In the genomic region with DNA sequence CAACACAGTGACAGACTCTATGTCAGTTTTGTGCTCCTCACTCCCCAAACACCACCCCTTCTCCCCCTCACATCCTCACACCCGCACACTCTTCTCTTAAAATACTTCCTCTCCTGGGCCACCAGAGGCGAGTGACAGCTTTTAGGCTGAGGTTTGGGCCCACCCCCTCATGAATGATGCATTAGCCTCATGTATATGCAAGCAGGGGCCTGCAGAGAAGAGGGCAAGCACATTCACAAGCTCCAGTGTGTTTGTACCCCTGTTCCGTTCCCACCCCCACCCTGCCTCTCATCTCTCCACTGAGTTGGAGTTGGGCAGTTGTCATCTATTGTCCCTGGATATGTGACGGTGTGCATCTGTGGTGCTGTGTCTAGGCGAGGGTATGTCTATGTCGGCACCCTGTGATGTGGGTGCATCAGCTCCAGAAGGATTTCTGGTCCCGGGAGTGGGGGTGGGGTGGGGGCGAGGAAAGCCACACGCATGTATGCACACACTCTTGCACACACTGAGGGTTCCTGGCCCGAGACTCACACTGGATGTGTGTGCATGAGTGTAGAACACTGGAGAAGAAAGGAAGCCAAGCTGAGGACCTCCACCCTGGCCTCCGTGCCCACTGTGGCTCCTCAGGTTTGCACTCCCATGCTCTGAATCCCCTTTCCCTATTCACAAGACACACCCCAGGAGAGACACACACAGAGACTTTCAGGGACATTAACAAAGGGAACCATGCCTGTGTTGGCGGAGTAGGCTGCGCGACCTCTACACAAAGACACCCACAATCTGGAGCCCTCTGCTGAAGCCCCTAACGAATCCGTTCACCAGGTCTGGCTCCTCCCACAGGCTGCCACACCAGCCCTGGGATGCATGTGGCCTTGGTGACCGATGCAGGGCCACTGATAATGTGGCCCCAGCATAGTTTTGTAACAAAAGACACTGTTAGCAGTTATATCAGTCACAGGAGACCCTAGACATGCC, we compare ENCODE assay signal across 8 mouse cellular contexts. TPM values are rescaled to one million over a fixed set of nuclear protein-coding genes. Genes with fewer than 3 reads are reported as not detected.
A peak's percentile ranks its signal among the peaks of the same experiment; 100 is the strongest.
DNase-seq lines count a peak whose midpoint lies in the region; ATAC-seq lines count a peak whose summit lies in the region.
"Had no signal": no experiment of that assay in that cellular context is flagged by ENCODE, and none has a peak within 500 bp of the region (broad histone marks: within the 10 kb centered on the region; RNA-seq: fewer than 3 reads in every experiment).

No protein-coding gene starts in this region.

- H3K27me3 ChIP-seq in forebrain, embryonic 15.5 days: peaks cover 3% of the 10 kb centered on the region; the same call in 1 of the 2 replicates
- H3K27me3 ChIP-seq in neural tube, embryonic 15.5 days (replicated peaks): peaks cover 8% of the 10 kb centered on the region; the same call in 1 of the 2 replicates
- H3K27me3 ChIP-seq in heart, embryonic 10.5 days (ENCODE audit: insufficient read depth, poor library complexity, severe bottlenecking): peaks cover 93% of the 10 kb centered on the region

- ATAC-seq in forebrain, embryonic 15.5 days (replicated peaks): peak; percentile 92
- ATAC-seq in neural tube, embryonic 15.5 days (ENCODE audit: low FRiP score): peak; percentile 80

- H3K27ac ChIP-seq in forebrain, embryonic 15.5 days (replicated peaks): peak overlapping the region; percentile 99
- peak overlapping the region; percentile 86 for H3K27ac ChIP-seq in neural tube, embryonic 15.5 days (replicated peaks)
- H3K27ac ChIP-seq in heart, embryonic 10.5 days: no peak overlapping the region

- peak; percentile 74 for DNase-seq in brain, embryonic 18.5 days (ENCODE audit: low read depth, low spot score)
- peak; percentile 72 for DNase-seq in left cerebral cortex, adult 11 months (ENCODE audit: low spot score)
- no peak for DNase-seq in heart, embryonic 10.5 days (ENCODE audit: low spot score)
- DNase-seq in thymus, postnatal 10 days (ENCODE audit: low spot score in 2 of 2): no peak
- no peak for DNase-seq in gastrocnemius, postnatal 4 days (ENCODE audit: low spot score in 2 of 2)

- H3K4me1 ChIP-seq in forebrain, embryonic 15.5 days: peaks cover 33% of the 10 kb centered on the region
- peaks cover 28% of the 10 kb centered on the region for H3K4me1 ChIP-seq in neural tube, embryonic 15.5 days
- peaks cover 9% of the 10 kb centered on the region for H3K4me1 ChIP-seq in heart, embryonic 10.5 days

- no peaks in the 10 kb centered on the region for H3K9me3 ChIP-seq in forebrain, embryonic 15.5 days
- no peaks in the 10 kb centered on the region for H3K9me3 ChIP-seq in neural tube, embryonic 15.5 days (replicated peaks)
- H3K9me3 ChIP-seq in heart, embryonic 10.5 days: no peaks in the 10 kb centered on the region
- H3K9me3 ChIP-seq: megakaryocyte, embryonic 14.5 days had no signal

- peak overlapping the region; percentile 70 for H3K4me2 ChIP-seq in forebrain, embryonic 15.5 days (replicated peaks)
- H3K4me2 ChIP-seq in neural tube, embryonic 15.5 days: peak overlapping the region; percentile 74

- H3K36me3 ChIP-seq in forebrain, embryonic 15.5 days: peaks cover 26% of the 10 kb centered on the region
- H3K36me3 ChIP-seq in neural tube, embryonic 15.5 days: peaks cover 17% of the 10 kb centered on the region
- H3K36me3 ChIP-seq in heart, embryonic 10.5 days: no peaks in the 10 kb centered on the region

- 3% methylated on average over 17 of the region's 17 CpGs for WGBS in forebrain, embryonic 15.5 days
- 2% methylated on average over 17 of the region's 17 CpGs for WGBS in neural tube, embryonic 15.5 days
- WGBS in heart, embryonic 10.5 days: 18% methylated on average over 17 of the region's 17 CpGs

- H3K4me3 ChIP-seq in forebrain, embryonic 15.5 days: peak overlapping the region; percentile 70
- H3K4me3 ChIP-seq in neural tube, embryonic 15.5 days (replicated peaks): peak overlapping the region; percentile 65
- H3K4me3 ChIP-seq in heart, embryonic 10.5 days: no peak overlapping the region
- H3K4me3 ChIP-seq: megakaryocyte, embryonic 14.5 days had no signal

- H3K9ac ChIP-seq in forebrain, embryonic 15.5 days (replicated peaks): peak overlapping the region; percentile 90
- H3K9ac ChIP-seq in neural tube, embryonic 15.5 days (replicated peaks): peak overlapping the region; percentile 82

RNA-seq across cellular contexts. Expression of gene Ncan, which starts 1.7 kb away (rescaled TPM):
- polyA plus RNA-seq in forebrain, embryonic 15.5 days (2015; fragmentation: Nextera tagmentation; extraction: Ambion mirVana): 144 and 152 TPM in 2 replicates
- polyA plus RNA-seq in neural tube, embryonic 15.5 days (2015; fragmentation: Nextera tagmentation; extraction: Ambion mirVana): 160 and 169 TPM in 2 replicates
- polyA plus RNA-seq in heart, embryonic 10.5 days (2016; fragmentation: Nextera tagmentation; extraction: Ambion mirVana): 0.06 and 0.29 TPM in 2 replicates
- total RNA-seq in gastrocnemius, postnatal 4 days (2021): under 1 TPM; 0.07 to 0.08 TPM

RNA-seq across cellular contexts. Expression of gene Nr2c2ap, which starts 12.1 kb away (rescaled TPM):
- polyA plus RNA-seq in forebrain, embryonic 15.5 days (2015; fragmentation: Nextera tagmentation; extraction: Ambion mirVana): 43.0 and 43.3 TPM in 2 replicates
- 47.2 and 49.0 TPM in 2 replicates for polyA plus RNA-seq in neural tube, embryonic 15.5 days (2015; fragmentation: Nextera tagmentation; extraction: Ambion mirVana)
- polyA plus RNA-seq in heart, embryonic 10.5 days (2016; fragmentation: Nextera tagmentation; extraction: Ambion mirVana): 35.4 and 39.6 TPM in 2 replicates
- total RNA-seq in gastrocnemius, postnatal 4 days (2021): 10 to 100 TPM in 1 of 2 experiments, 1 to 10 TPM in 1; 8.6 to 10.3 TPM

RNA-seq across cellular contexts. Expression of gene Rfxank, which starts 19.9 kb away (rescaled TPM):
- polyA plus RNA-seq in forebrain, embryonic 15.5 days (2015; fragmentation: Nextera tagmentation; extraction: Ambion mirVana): 11.5 and 13.4 TPM in 2 replicates
- polyA plus RNA-seq in neural tube, embryonic 15.5 days (2015; fragmentation: Nextera tagmentation; extraction: Ambion mirVana): 12.3 and 14.6 TPM in 2 replicates
- polyA plus RNA-seq in heart, embryonic 10.5 days (2016; fragmentation: Nextera tagmentation; extraction: Ambion mirVana): 16.5 and 18.3 TPM in 2 replicates
- total RNA-seq in gastrocnemius, postnatal 4 days (2021): 10 to 100 TPM; 12.7 to 16.6 TPM

RNA-seq across cellular contexts. Expression of gene Borcs8, which starts 20.3 kb away (rescaled TPM):
- polyA plus RNA-seq in forebrain, embryonic 15.5 days (2015; fragmentation: Nextera tagmentation; extraction: Ambion mirVana): 48.4 and 50.3 TPM in 2 replicates
- 60.8 and 62.6 TPM in 2 replicates for polyA plus RNA-seq in neural tube, embryonic 15.5 days (2015; fragmentation: Nextera tagmentation; extraction: Ambion mirVana)
- polyA plus RNA-seq in heart, embryonic 10.5 days (2016; fragmentation: Nextera tagmentation; extraction: Ambion mirVana): 39.6 and 43.9 TPM in 2 replicates
- total RNA-seq in gastrocnemius, postnatal 4 days (2021): 10 to 100 TPM; 25.6 to 27.7 TPM

RNA-seq across cellular contexts. Expression of gene Mef2b, which starts 20.5 kb away (rescaled TPM):
- 0.22 and 0.23 TPM in 2 replicates for polyA plus RNA-seq in forebrain, embryonic 15.5 days (2015; fragmentation: Nextera tagmentation; extraction: Ambion mirVana)
- polyA plus RNA-seq in neural tube, embryonic 15.5 days (2015; fragmentation: Nextera tagmentation; extraction: Ambion mirVana): 1.4 and 1.5 TPM in 2 replicates
- polyA plus RNA-seq in heart, embryonic 10.5 days (2016; fragmentation: Nextera tagmentation; extraction: Ambion mirVana): 0.23 and 0.53 TPM in 2 replicates
- under 1 TPM; 0.26 to 0.56 TPM for total RNA-seq in gastrocnemius, postnatal 4 days (2021)

Comparison
In these comparisons a context has a peak if more than half of its experiments do, and no peak if none do; other contexts are left out.
1. DNase-seq: peak in brain, embryonic 18.5 days (single experiment) and left cerebral cortex, adult 11 months (single experiment); none in heart, embryonic 10.5 days (single experiment), thymus, postnatal 10 days (0 of 2) and gastrocnemius, postnatal 4 days (0 of 2).
2. RNA of gene Ncan, which starts 1.7 kb away (polyA plus RNA-seq): 160 to 169 TPM in neural tube, embryonic 15.5 days and 144 to 152 TPM in forebrain, embryonic 15.5 days; 0.06 to 0.29 TPM in heart, embryonic 10.5 days; every median in the first group is over 100 times any median in the second.